Mouse (Mus musculus): ENCODE measurements around the gene Itgb5.

DNA sequence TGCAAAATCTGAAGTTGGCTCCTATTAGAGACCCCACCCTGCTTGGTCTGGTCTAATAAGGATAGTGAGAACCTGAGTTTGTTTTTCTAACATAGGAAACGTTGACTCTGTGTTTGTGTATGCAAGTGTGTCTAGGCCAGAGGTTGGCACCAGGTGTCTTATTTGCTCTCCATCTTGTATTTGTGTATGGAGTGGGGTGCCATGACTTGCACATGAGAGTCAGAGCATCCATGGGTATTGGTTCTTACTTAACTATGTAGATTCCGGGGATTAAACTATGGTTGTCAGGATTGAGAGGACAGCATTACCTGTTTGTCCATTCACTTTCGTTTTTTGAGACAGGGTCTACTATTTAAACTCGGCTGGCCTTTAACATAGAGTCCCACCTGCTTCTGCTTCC is 123.5 kb downstream of the Itgb5 start:
- TF ChIP-seq POLR2A (IDR thresholded peaks at IDR 0.05; ENCODE audit: control insufficient read depth in 1 of 2, insufficient read depth in 1 of 2, low read depth in 1 of 2, low read length in 2 of 2, poor library complexity in 1 of 2): no peak; a peak in 1 of 4 replicates
- no peak for TF ChIP-seq CTCF (IDR thresholded peaks at IDR 0.05 in 2 of 3, conservative IDR thresholded peaks at IDR 0.05 in 1 of 3; ENCODE audit: control insufficient read depth in 1 of 3, insufficient read depth in 1 of 3, low read depth in 2 of 3, low read length in 3 of 3, poor library complexity in 1 of 3, severe bottlenecking in 1 of 3)
- no peak for TF ChIP-seq MAX (IDR thresholded peaks at IDR 0.05; ENCODE audit: low read length)
- no peak for TF ChIP-seq EP300 (IDR thresholded peaks at IDR 0.05; ENCODE audit: low read depth in 1 of 2, low read length in 2 of 2)
- no peak for TF ChIP-seq GATA1 (IDR thresholded peaks at IDR 0.05; ENCODE audit: low read depth, low read length)
- no peak for TF ChIP-seq MEF2A (IDR thresholded peaks at IDR 0.05; ENCODE audit: extremely low read depth, insufficient replicate concordance, low read depth, low read length, poor library complexity, severe bottlenecking)
- TF ChIP-seq NRF1 (IDR thresholded peaks at IDR 0.05; ENCODE audit: insufficient read depth, low read depth, low read length, poor library complexity, severe bottlenecking): no peak
- TF ChIP-seq RCOR1 (IDR thresholded peaks at IDR 0.05; ENCODE audit: low read depth, low read length): no peak
- no peak for TF ChIP-seq CHD2 (IDR thresholded peaks at IDR 0.05; ENCODE audit: low read length)
- no peak for TF ChIP-seq TCF12 (IDR thresholded peaks at IDR 0.05; ENCODE audit: low read depth, low read length)
- no peak for TF ChIP-seq HCFC1 (IDR thresholded peaks at IDR 0.05; ENCODE audit: low read depth, low read length)
- no peak for TF ChIP-seq MAFK (IDR thresholded peaks at IDR 0.05; ENCODE audit: borderline replicate concordance, low read depth, low read length)
- TF ChIP-seq JUND (IDR thresholded peaks at IDR 0.05; ENCODE audit: low read depth, low read length): no peak
- no peak for TF ChIP-seq ELF1 (IDR thresholded peaks at IDR 0.05; ENCODE audit: low read depth, low read length)
